ENCODE assay signal across 18 mouse cellular contexts in genomic region chr9:103664151-103664550, GRCm38 (mm10).
DNase-seq lines count a peak whose midpoint lies in the region; ATAC-seq lines count a peak whose summit lies in the region.
"Had no signal": no experiment of that assay in that cellular context is flagged by ENCODE, and none has a peak within 500 bp of the region (broad histone marks: within the 10 kb centered on the region; RNA-seq: fewer than 3 reads in every experiment).

No protein-coding gene starts in this region.

- peaks cover 7% of the 10 kb centered on the region; the same call in 1 of the 2 replicates for H3K4me1 ChIP-seq in hindbrain, embryonic 12.5 days
- no peaks in the 10 kb centered on the region for H3K4me1 ChIP-seq in hindbrain, embryonic 11.5 days (replicated peaks; ENCODE audit: control insufficient read depth, insufficient read depth, low read length)
- peaks cover 3% of the 10 kb centered on the region for H3K4me1 ChIP-seq in forebrain, embryonic 14.5 days (ENCODE audit: control insufficient read depth, insufficient read depth, low read length)
- peaks cover 7% of the 10 kb centered on the region for H3K4me1 ChIP-seq in hindbrain, embryonic 14.5 days (replicated peaks; ENCODE audit: control insufficient read depth, insufficient read depth, low read length)
- H3K4me1 ChIP-seq in midbrain, embryonic 16.5 days (ENCODE audit: control insufficient read depth, insufficient read depth, low read length) = peaks cover 12% of the 10 kb centered on the region; the same call in 1 of the 2 replicates
- H3K4me1 ChIP-seq: embryonic facial prominence, embryonic 15.5 days; liver, embryonic 15.5 days had no signal

- no peak overlapping the region for H3K9ac ChIP-seq in hindbrain, embryonic 12.5 days
- no peak overlapping the region for H3K9ac ChIP-seq in hindbrain, embryonic 11.5 days (ENCODE audit: low read depth, low read length)
- H3K9ac ChIP-seq in forebrain, embryonic 14.5 days (ENCODE audit: low read length) = no peak overlapping the region
- H3K9ac ChIP-seq in hindbrain, embryonic 14.5 days = no peak overlapping the region
- H3K9ac ChIP-seq in midbrain, embryonic 16.5 days (ENCODE audit: low read depth, low read length) = no peak overlapping the region; the same call in 1 of the 2 replicates
- H3K9ac ChIP-seq: embryonic facial prominence, embryonic 15.5 days; heart, embryonic 15.5 days; liver, embryonic 15.5 days had no signal

- no peak for DNase-seq in hindbrain, embryonic 11.5 days (ENCODE audit: low spot score)
- DNase-seq in forebrain, embryonic 14.5 days (ENCODE audit: low spot score) = peak; percentile 58
- DNase-seq in hindbrain, embryonic 14.5 days (ENCODE audit: low spot score) = no peak
- DNase-seq in spleen, adult 18-20 months = no peak
- DNase-seq in left cerebral cortex, postnatal 4 days = no peak
- DNase-seq: gastrocnemius, postnatal 10 days; heart, adult 2 months; kidney, adult 2 months; kidney, postnatal 36 days; right cerebral cortex, postnatal 14 days; thymus, postnatal 25 days had no signal

- H3K27ac ChIP-seq in hindbrain, embryonic 12.5 days = peak overlapping the region; percentile 46; the same call in 1 of the 2 replicates
- no peak overlapping the region for H3K27ac ChIP-seq in hindbrain, embryonic 11.5 days (ENCODE audit: low read depth, low read length)
- no peak overlapping the region; the same call in 1 of the 2 replicates for H3K27ac ChIP-seq in forebrain, embryonic 14.5 days (ENCODE audit: low read depth, low read length)
- peak overlapping the region; percentile 69 for H3K27ac ChIP-seq in hindbrain, embryonic 14.5 days
- peak overlapping the region; percentile 62 for H3K27ac ChIP-seq in midbrain, embryonic 16.5 days (ENCODE audit: low read length)
- H3K27ac ChIP-seq: embryonic facial prominence, embryonic 15.5 days; heart, adult 2 months; heart, embryonic 15.5 days; liver, embryonic 15.5 days had no signal

- H3K4me3 ChIP-seq in hindbrain, embryonic 12.5 days = no peak overlapping the region
- H3K4me3 ChIP-seq in hindbrain, embryonic 11.5 days (ENCODE audit: low read depth, low read length) = no peak overlapping the region
- H3K4me3 ChIP-seq in forebrain, embryonic 14.5 days (ENCODE audit: low read depth, low read length) = no peak overlapping the region
- no peak overlapping the region for H3K4me3 ChIP-seq in hindbrain, embryonic 14.5 days (replicated peaks; ENCODE audit: low read length)
- H3K4me3 ChIP-seq in midbrain, embryonic 16.5 days (ENCODE audit: low read depth, low read length) = no peak overlapping the region
- H3K4me3 ChIP-seq: embryonic facial prominence, embryonic 15.5 days; heart, adult 2 months; heart, embryonic 15.5 days; liver, embryonic 15.5 days; megakaryocyte, embryonic 14.5 days had no signal

- 70% methylated on average over 11 of the region's 11 CpGs for WGBS in hindbrain, embryonic 12.5 days
- WGBS in hindbrain, embryonic 11.5 days = 90% methylated on average over 11 of the region's 11 CpGs
- WGBS in forebrain, embryonic 14.5 days = 64% methylated on average over 11 of the region's 11 CpGs
- 56% methylated on average over 11 of the region's 11 CpGs for whole genome bisulfite sequencing in hindbrain, embryonic 14.5 days
- WGBS in midbrain, embryonic 16.5 days = 52% methylated on average over 11 of the region's 11 CpGs

- H3K36me3 ChIP-seq in hindbrain, embryonic 12.5 days = no peaks in the 10 kb centered on the region
- no peaks in the 10 kb centered on the region for H3K36me3 ChIP-seq in hindbrain, embryonic 11.5 days (ENCODE audit: control insufficient read depth, insufficient read depth, low read length)
- H3K36me3 ChIP-seq in forebrain, embryonic 14.5 days (ENCODE audit: control insufficient read depth, insufficient read depth, low read length) = no peaks in the 10 kb centered on the region
- H3K36me3 ChIP-seq in hindbrain, embryonic 14.5 days (replicated peaks; ENCODE audit: control insufficient read depth, insufficient read depth) = no peaks in the 10 kb centered on the region
- H3K36me3 ChIP-seq in midbrain, embryonic 16.5 days (ENCODE audit: control insufficient read depth, insufficient read depth, low read length) = no peaks in the 10 kb centered on the region
- H3K36me3 ChIP-seq: embryonic facial prominence, embryonic 15.5 days; heart, embryonic 15.5 days; liver, embryonic 15.5 days had no signal

- H3K4me2 ChIP-seq in hindbrain, embryonic 12.5 days (replicated peaks) = no peak overlapping the region
- H3K4me2 ChIP-seq in hindbrain, embryonic 11.5 days (replicated peaks; ENCODE audit: low read depth, low read length) = no peak overlapping the region
- no peak overlapping the region for H3K4me2 ChIP-seq in forebrain, embryonic 14.5 days (ENCODE audit: low read length)
- H3K4me2 ChIP-seq in hindbrain, embryonic 14.5 days (replicated peaks) = no peak overlapping the region; the same call in 1 of the 2 replicates
- peak overlapping the region; percentile 28; the same call in 1 of the 2 replicates for H3K4me2 ChIP-seq in midbrain, embryonic 16.5 days (ENCODE audit: low read length)
- H3K4me2 ChIP-seq: embryonic facial prominence, embryonic 15.5 days; heart, embryonic 15.5 days; liver, embryonic 15.5 days had no signal

- ATAC-seq in hindbrain, embryonic 12.5 days (ENCODE audit: low FRiP score) = no peak
- no peak for ATAC-seq in hindbrain, embryonic 11.5 days (ENCODE audit: low FRiP score)
- ATAC-seq in forebrain, embryonic 14.5 days = peak; percentile 37; the same call in 1 of the 2 replicates
- ATAC-seq in hindbrain, embryonic 14.5 days (ENCODE audit: low FRiP score) = 0 out of 2 replicates have a peak, but pooled peaks have one; percentile 46
- peak; percentile 36; the same call in 1 of the 2 replicates for ATAC-seq in midbrain, embryonic 16.5 days
- ATAC-seq: lung, postnatal 0 days had no signal

- no peaks in the 10 kb centered on the region for H3K9me3 ChIP-seq in hindbrain, embryonic 12.5 days (replicated peaks)
- H3K9me3 ChIP-seq in hindbrain, embryonic 11.5 days (ENCODE audit: control insufficient read depth, low read length) = no peaks in the 10 kb centered on the region
- H3K9me3 ChIP-seq in forebrain, embryonic 14.5 days (replicated peaks; ENCODE audit: control insufficient read depth, low read length) = no peaks in the 10 kb centered on the region
- no peaks in the 10 kb centered on the region for H3K9me3 ChIP-seq in hindbrain, embryonic 14.5 days (ENCODE audit: control insufficient read depth, low read length)
- H3K9me3 ChIP-seq in midbrain, embryonic 16.5 days (replicated peaks; ENCODE audit: control insufficient read depth, low read length, poor library complexity, severe bottlenecking) = no peaks in the 10 kb centered on the region
- H3K9me3 ChIP-seq: embryonic facial prominence, embryonic 15.5 days; heart, embryonic 15.5 days; liver, embryonic 15.5 days had no signal

- intact Hi-C loops in left cerebral cortex, postnatal 4 days (cut with DNase I) = no loop called here

- H3K27me3 ChIP-seq in hindbrain, embryonic 12.5 days = no peaks in the 10 kb centered on the region; the same call in 1 of the 2 replicates
- H3K27me3 ChIP-seq in hindbrain, embryonic 11.5 days (ENCODE audit: control insufficient read depth, insufficient read depth, low read length) = no peaks in the 10 kb centered on the region
- no peaks in the 10 kb centered on the region for H3K27me3 ChIP-seq in forebrain, embryonic 14.5 days (replicated peaks; ENCODE audit: control insufficient read depth, insufficient read depth, low read length)
- no peaks in the 10 kb centered on the region for H3K27me3 ChIP-seq in hindbrain, embryonic 14.5 days (ENCODE audit: control insufficient read depth, insufficient read depth, low read length)
- no peaks in the 10 kb centered on the region for H3K27me3 ChIP-seq in midbrain, embryonic 16.5 days (ENCODE audit: control insufficient read depth, insufficient read depth, low read depth, low read length)
- H3K27me3 ChIP-seq: embryonic facial prominence, embryonic 15.5 days; heart, embryonic 15.5 days; liver, embryonic 15.5 days had no signal

Comparison
In these comparisons a context has a peak if more than half of its experiments do, and no peak if none do; other contexts are left out.
1. ATAC-seq: peak in forebrain, embryonic 14.5 days (single experiment), hindbrain, embryonic 14.5 days (single experiment) and midbrain, embryonic 16.5 days (single experiment); none in hindbrain, embryonic 12.5 days (single experiment) and hindbrain, embryonic 11.5 days (single experiment).
2. H3K27ac ChIP-seq: peak in hindbrain, embryonic 12.5 days (single experiment), hindbrain, embryonic 14.5 days (single experiment) and midbrain, embryonic 16.5 days (single experiment); none in hindbrain, embryonic 11.5 days (single experiment) and forebrain, embryonic 14.5 days (single experiment).